Mouse (Mus musculus): Measurements from ENCODE around the gene Sipa1l1. TPM values are rescaled to one million over a fixed set of nuclear protein-coding genes. Genes with fewer than 3 reads are reported as not detected.

The Sipa1l1 gene
- total RNA-seq, 2 experiments from 2014 or later: 26.6 to 43.1 TPM

DNA sequence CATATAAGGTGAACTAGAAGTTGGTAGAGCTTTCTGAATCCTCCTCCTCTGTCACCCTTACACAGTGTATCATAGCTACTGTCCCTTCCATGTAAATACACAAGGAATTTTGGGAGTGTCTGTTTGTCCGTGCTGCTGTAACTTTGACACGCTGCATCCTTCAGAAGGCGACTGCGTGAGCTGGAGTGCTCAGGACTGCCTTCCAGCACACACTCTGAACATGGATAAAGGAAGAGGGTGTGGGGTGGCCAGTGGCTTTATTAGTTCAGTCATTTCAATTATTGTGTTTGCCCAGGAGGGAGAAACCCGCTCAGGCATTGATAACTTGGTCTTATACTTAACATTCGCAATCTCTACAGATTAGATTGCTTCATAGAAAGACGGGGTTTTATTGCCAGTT is 195.1 kb downstream of the Sipa1l1 start:
- ATAC-seq (replicated peaks; ENCODE audit: poor library complexity, severe bottlenecking): no peak

GRCm38 (mm10) chr12:82365276-82365875 is 196.3 kb downstream of the Sipa1l1 start:
- ATAC-seq (replicated peaks; ENCODE audit: poor library complexity, severe bottlenecking): no peak

DNA sequence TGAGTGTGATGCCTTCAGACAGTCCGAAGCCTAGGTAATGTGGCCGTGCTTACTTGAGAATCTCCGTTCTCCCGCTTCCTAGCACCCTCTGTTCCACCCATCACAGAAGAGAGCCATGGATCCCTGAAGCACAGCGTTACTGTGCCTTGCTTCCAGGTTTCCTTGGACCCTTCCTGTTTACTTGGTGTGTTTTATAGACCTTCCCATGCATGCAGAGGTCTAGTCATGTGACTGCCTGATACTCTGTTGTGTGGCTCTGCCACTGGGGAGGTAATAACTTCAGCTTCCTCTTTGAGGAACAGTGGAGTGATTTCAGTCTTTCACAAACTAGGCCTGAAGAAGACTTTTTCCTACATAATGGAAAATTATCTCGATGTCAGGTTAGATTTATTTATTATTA is 197.6 kb downstream of the Sipa1l1 start:
- ATAC-seq (replicated peaks; ENCODE audit: poor library complexity, severe bottlenecking): peak; percentile 66

GRCm38 (mm10) chr12:82367345-82367744 is 198.2 kb downstream of the Sipa1l1 start:
- no peak for ATAC-seq (replicated peaks; ENCODE audit: poor library complexity, severe bottlenecking)

DNA sequence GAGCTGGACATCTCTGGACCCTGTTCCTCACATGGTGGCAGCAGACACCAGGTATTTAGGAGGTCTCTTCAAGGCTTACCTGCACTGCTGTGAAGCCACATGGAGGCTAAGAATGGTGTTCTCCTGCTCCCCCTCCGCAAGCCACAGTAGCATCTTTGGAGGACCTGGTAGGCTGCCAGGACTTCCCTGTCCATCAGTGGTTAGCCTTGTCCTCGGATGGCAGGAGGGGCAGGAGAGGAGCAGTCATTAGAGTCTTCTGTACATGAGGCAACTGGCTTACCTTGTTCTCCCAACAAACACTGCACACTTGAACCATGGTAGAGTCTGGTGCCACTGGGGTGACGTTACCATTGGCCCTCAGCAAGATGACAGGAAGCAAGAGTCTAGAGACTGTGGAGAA is 198.9 kb downstream of the Sipa1l1 start:
- no peak for ATAC-seq (replicated peaks; ENCODE audit: poor library complexity, severe bottlenecking)

DNA sequence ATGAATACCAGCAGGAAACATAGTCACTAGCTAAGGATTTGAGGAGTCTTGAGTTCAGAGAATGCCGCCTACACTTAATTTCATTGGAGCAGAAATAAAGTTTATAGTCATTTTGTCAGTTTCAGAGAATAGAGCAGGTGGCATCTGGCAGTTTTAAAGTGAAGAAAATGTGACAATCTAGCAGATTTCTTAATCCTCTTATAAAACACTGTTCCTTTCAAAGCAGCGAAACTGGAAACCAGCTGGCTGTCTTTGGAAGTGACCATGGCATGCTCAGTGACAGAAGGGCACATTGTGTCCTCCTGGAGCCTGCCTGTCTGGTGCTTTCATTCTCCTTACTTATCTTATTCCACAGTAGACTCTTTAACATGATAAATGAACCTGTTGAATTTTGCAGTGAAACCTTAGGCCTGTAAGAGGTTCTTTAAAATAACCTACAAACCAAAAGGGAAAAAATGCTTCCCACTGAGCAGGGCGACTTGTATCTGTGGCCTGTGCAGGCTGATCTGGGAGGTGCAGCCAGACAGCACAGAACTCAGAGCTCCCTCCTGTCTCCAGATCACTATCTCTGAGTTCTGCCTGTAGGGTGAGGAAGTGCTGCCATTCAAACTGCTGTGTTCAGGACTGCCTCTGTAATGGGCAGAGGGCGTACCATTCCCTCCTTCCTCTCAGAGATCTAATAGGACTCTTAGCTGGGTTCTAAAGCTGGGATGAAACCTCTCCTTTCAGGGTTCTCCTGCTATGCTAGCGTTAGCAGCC is 200.5 kb downstream of the Sipa1l1 start:
- no peak for ATAC-seq (replicated peaks; ENCODE audit: poor library complexity, severe bottlenecking)

- no peak for ATAC-seq (replicated peaks; ENCODE audit: poor library complexity, severe bottlenecking)
Measured at GRCm38 (mm10) chr12:82371266-82371665, 202.1 kb downstream of the Sipa1l1 start.

DNA sequence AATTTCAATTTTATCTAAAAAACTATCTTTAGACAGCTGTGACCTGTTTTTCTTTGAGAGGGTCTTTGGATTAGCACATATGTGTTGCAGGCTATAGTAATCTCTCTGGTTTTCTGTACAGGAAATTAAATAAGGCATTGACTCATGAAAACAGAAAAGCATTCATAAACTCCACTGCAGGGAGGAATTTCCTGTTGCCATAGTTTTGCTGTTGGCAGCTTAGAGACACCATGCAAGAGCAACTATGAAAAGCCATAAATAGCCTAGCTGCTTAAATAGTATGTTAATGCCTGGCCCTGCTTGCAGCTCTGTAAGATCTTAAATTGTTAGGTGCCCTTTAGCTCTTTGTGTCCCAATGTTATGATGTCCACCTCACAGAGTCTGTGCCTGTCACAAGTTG is 204.9 kb downstream of the Sipa1l1 start:
- no peak for ATAC-seq (replicated peaks; ENCODE audit: poor library complexity, severe bottlenecking)

GRCm38 (mm10) chr12:82382932-82383331 is 213.8 kb downstream of the Sipa1l1 start:
- ATAC-seq (replicated peaks; ENCODE audit: poor library complexity, severe bottlenecking): no peak

DNA sequence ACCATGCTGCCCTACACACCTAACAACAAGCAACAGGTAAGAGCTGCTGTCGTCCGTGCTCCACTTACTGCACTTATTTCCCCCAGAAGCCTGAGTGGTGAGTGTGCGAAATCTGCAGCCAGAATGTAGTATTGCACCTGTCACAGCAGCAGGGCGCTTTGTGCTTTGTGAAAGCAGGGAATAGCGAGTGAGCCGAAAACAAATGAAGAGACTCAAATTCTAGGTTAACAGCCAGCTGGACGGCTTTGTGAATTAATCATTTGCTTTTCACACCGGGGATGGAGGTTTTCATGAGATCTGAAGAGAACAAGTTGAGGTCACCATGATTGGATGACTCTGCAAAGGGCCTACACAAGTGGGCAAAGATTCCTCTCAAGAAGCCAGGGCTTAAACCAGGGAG is 215.6 kb downstream of the Sipa1l1 start:
- ATAC-seq (replicated peaks; ENCODE audit: poor library complexity, severe bottlenecking): no peak

GRCm38 (mm10) chr12:82387042-82387441 is 217.9 kb downstream of the Sipa1l1 start:
- peak; percentile 95 for ATAC-seq (replicated peaks; ENCODE audit: poor library complexity, severe bottlenecking)

DNA sequence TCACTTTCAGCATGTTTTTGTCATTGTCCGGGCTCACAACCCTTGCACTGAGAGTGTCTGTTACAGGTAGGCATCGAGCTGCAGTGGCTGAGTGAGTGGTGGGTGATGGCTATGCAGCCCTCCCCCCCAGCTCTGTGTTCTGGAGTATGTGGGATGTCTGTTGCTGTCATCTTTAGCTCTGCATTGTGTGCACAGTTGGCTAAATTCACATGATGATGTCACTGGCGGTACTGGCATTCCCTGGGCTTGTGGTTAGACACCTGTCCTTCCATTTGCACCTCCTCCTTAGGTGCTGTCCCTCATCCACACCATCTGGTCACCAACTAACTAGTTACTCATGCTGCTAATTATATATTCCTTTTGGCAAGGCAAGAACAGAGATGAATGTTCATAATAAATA is 218.5 kb downstream of the Sipa1l1 start:
- no peak for ATAC-seq (replicated peaks; ENCODE audit: poor library complexity, severe bottlenecking)

- no peak for ATAC-seq (replicated peaks; ENCODE audit: poor library complexity, severe bottlenecking)
Measured at GRCm38 (mm10) chr12:82388144-82388543, 219.0 kb downstream of the Sipa1l1 start.

DNA sequence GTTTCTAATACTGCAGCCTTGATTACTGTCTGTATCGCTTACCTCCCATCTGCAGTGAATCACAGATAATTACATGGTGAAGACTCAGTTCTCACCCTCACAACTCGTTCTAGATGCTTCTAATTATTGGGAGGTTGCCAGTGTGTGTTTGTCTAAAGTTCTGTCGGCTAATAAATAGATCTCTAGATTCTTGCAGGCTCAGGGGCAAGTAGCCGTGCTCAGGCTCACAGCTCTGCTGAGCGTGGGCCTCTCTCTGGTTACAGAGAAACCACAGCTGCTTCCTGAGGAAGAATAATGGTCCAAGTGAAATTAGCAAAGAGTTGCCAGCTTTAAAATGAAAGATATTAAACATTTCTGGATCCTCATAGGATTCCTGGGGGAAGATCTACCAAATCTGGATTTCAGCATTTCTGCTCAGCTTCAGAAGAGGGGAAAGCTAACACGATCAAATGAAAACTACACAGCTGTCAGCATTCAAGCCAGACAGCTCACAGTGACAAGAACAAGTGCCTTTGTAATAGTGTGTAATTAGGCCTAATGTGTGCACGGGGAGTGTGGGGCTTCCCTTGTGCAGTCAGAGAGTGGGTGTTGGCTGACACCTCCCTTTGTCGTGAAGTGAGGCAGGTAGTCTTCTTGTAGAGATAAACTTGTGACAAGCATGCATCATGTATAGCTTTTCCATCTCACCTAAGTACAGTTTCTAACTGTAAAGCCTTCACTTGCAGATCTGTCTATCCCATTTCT is 225.2 kb downstream of the Sipa1l1 start:
- peak; percentile 52; the same call in 1 of the 2 replicates for ATAC-seq (replicated peaks; ENCODE audit: poor library complexity, severe bottlenecking)

- ATAC-seq (replicated peaks; ENCODE audit: poor library complexity, severe bottlenecking): no peak
Measured at GRCm38 (mm10) chr12:82395194-82395593, 226.1 kb downstream of the Sipa1l1 start.

GRCm38 (mm10) chr12:82397193-82397592 is 228.1 kb downstream of the Sipa1l1 start:
- ATAC-seq (replicated peaks; ENCODE audit: poor library complexity, severe bottlenecking): no peak

DNA sequence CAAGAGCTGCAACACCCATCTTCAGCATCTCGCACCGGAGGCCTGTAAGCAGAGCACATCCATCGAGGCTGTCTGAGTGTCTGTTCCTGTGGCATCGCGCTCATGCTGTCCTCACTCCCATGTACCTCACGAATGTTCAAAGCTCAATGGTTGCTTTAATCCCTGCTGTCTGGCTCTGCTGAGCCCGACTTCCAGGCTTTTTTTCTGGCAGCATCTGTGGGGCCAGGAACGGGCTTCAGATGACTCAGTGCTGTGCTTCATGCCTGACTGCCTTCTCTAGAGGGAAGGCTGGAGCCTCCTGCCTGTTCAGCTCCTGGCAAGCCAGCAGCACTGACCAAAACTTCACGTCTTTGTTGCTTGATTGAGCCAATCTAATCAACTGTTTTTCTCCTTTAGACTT is 228.6 kb downstream of the Sipa1l1 start:
- ATAC-seq (replicated peaks; ENCODE audit: poor library complexity, severe bottlenecking): no peak

- ATAC-seq (replicated peaks; ENCODE audit: poor library complexity, severe bottlenecking): no peak
Measured at GRCm38 (mm10) chr12:82398926-82399325, 229.8 kb downstream of the Sipa1l1 start.

GRCm38 (mm10) chr12:82399971-82400720 is 231.0 kb downstream of the Sipa1l1 start:
- no peak for ATAC-seq (replicated peaks; ENCODE audit: poor library complexity, severe bottlenecking)

- no peak for ATAC-seq (replicated peaks; ENCODE audit: poor library complexity, severe bottlenecking)
Measured at GRCm38 (mm10) chr12:82400783-82401182, 231.7 kb downstream of the Sipa1l1 start.

DNA sequence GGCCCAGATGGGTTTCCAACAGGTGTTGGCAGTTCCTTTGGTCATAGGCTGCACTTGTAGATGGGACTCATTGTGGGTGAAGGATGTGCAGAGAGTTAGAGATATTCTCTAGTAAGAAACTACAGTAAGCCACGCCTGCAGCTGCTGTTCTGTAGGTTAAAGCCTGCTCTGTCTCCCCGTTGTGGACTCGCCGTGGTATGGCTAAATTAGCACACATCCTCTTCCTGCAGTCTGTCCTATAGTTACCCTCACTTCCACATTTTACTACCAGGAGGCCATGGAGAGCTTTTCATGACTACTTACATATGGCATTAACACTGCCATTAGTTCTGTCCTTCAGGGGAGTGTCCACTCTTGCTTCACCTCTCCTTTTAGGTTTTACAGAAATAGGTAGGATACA is 232.3 kb downstream of the Sipa1l1 start:
- ATAC-seq (replicated peaks; ENCODE audit: poor library complexity, severe bottlenecking): peak; percentile 93

Data from granulocyte monocyte progenitor cell, adult 5-6 weeks (primary cell).